Mouse (Mus musculus): ENCODE measurements at regions not wholly inside any gene's neighbourhood (a gene's known extent, or its start where the extent isn't known, plus 50 kb on each side); places are given as distances from the start of the nearest gene placed in this dataset.

- no peak overlapping the region for H3K27ac ChIP-seq
- no peak overlapping the region for H3K9ac ChIP-seq (ENCODE audit: low read depth, low read length)
- no peaks in the 10 kb centered on the region for H3K79me2 ChIP-seq (replicated peaks; ENCODE audit: control insufficient read depth, insufficient read depth, low read length)
- H3K4me3 ChIP-seq: no peak overlapping the region
- TF ChIP-seq POLR2A (IDR thresholded peaks at IDR 0.05; ENCODE audit: insufficient read depth, low read depth, low read length) (no peak), EP300 (IDR thresholded peaks at IDR 0.05; ENCODE audit: insufficient read depth, low read depth, low read length) (no peak), CTCF (IDR thresholded peaks at IDR 0.05) (no peak)
- H3K27me3 ChIP-seq (ENCODE audit: control insufficient read depth, insufficient read depth, low read length): no peaks in the 10 kb centered on the region
- peak in 1 of 2 experiments; percentile 24 for DNase-seq
- H3K4me1 ChIP-seq (ENCODE audit: control insufficient read depth, insufficient read depth, low read length): peaks cover 4% of the 10 kb centered on the region; the same call in 1 of the 2 replicates
- peaks cover 2% of the 10 kb centered on the region; the same call in 1 of the 2 replicates for H3K36me3 ChIP-seq (ENCODE audit: control insufficient read depth, insufficient read depth, low read length)
- intact Hi-C loops (cut with DNase I): loop anchor here (2.0 to 5.0 kb wide), 3 partner anchors 229 to 460 kb away; no protein-coding TSS in a partner anchor
- 79% methylated on average over 5 of the region's 5 CpGs for WGBS
These were observed 64.3 kb downstream of the Cartpt start for GRCm38 (mm10) chr13:99836586-99836985.

GRCm38 (mm10) chr13:99835518-99835917 is 65.4 kb downstream of the Cartpt start:
- Histone ChIP-seq H3K27ac (no peak overlapping the region), H3K27me3 (ENCODE audit: control insufficient read depth, insufficient read depth, low read length) (no peaks in the 10 kb centered on the region), H3K9ac (ENCODE audit: low read depth, low read length) (no peak overlapping the region), H3K79me2 (replicated peaks; ENCODE audit: control insufficient read depth, insufficient read depth, low read length) (no peaks in the 10 kb centered on the region), H3K4me1 (ENCODE audit: control insufficient read depth, insufficient read depth, low read length) (peaks cover 3% of the 10 kb centered on the region; the same call in 1 of the 2 replicates), H3K4me3 (no peak overlapping the region), H3K36me3 (ENCODE audit: control insufficient read depth, insufficient read depth, low read length) (peaks cover 2% of the 10 kb centered on the region; the same call in 1 of the 2 replicates)
- TF ChIP-seq POLR2A (IDR thresholded peaks at IDR 0.05; ENCODE audit: insufficient read depth, low read depth, low read length) (no peak), CTCF (IDR thresholded peaks at IDR 0.05) (no peak), EP300 (IDR thresholded peaks at IDR 0.05; ENCODE audit: insufficient read depth, low read depth, low read length) (no peak)
- intact Hi-C loops (cut with DNase I): loop anchor here (5.0 kb wide), 2 partner anchors 228 to 323 kb away; no protein-coding TSS in a partner anchor
- 82% methylated on average over 8 of the region's 8 CpGs for WGBS
- no peak for DNase-seq

GRCm38 (mm10) chr13:99830080-99830724 is 70.7 kb downstream of the Cartpt start:
- H3K27me3 ChIP-seq (ENCODE audit: control insufficient read depth, insufficient read depth, low read length): no peaks in the 10 kb centered on the region
- no peak overlapping the region for H3K27ac ChIP-seq
- intact Hi-C loops (cut with DNase I): no loop called here

GRCm38 (mm10) chr13:99827573-99827972 is 73.3 kb downstream of the Cartpt start:
- no peak for TF ChIP-seq EP300 (IDR thresholded peaks at IDR 0.05; ENCODE audit: insufficient read depth, low read depth, low read length)
- TF ChIP-seq POLR2A (IDR thresholded peaks at IDR 0.05; ENCODE audit: insufficient read depth, low read depth, low read length): no peak
- no peak for TF ChIP-seq CTCF (IDR thresholded peaks at IDR 0.05)
- Histone ChIP-seq H3K4me3 (no peak overlapping the region), H3K9ac (ENCODE audit: low read depth, low read length) (no peak overlapping the region), H3K27me3 (ENCODE audit: control insufficient read depth, insufficient read depth, low read length) (no peaks in the 10 kb centered on the region), H3K27ac (no peak overlapping the region), H3K36me3 (ENCODE audit: control insufficient read depth, insufficient read depth, low read length) (no peaks in the 10 kb centered on the region), H3K79me2 (replicated peaks; ENCODE audit: control insufficient read depth, insufficient read depth, low read length) (no peaks in the 10 kb centered on the region), H3K4me1 (ENCODE audit: control insufficient read depth, insufficient read depth, low read length) (peaks cover 2% of the 10 kb centered on the region)
- intact Hi-C loops (cut with DNase I): no loop called here
- 66% methylated on average over 7 of the region's 7 CpGs for WGBS
- DNase-seq: no peak

More at GRCm38 (mm10) chr13:99830080-99830724, 70.7 kb downstream of the Cartpt start:
- 78% methylated on average over 7 of the region's 7 CpGs for WGBS
- no peak for DNase-seq
- Histone ChIP-seq H3K4me3 (no peak overlapping the region), H3K79me2 (replicated peaks; ENCODE audit: control insufficient read depth, insufficient read depth, low read length) (no peaks in the 10 kb centered on the region), H3K9ac (ENCODE audit: low read depth, low read length) (no peak overlapping the region), H3K4me1 (ENCODE audit: control insufficient read depth, insufficient read depth, low read length) (peaks cover 2% of the 10 kb centered on the region), H3K36me3 (ENCODE audit: control insufficient read depth, insufficient read depth, low read length) (no peaks in the 10 kb centered on the region)
- TF ChIP-seq POLR2A (IDR thresholded peaks at IDR 0.05; ENCODE audit: insufficient read depth, low read depth, low read length) (no peak), CTCF (IDR thresholded peaks at IDR 0.05) (no peak), EP300 (IDR thresholded peaks at IDR 0.05; ENCODE audit: insufficient read depth, low read depth, low read length) (no peak)

- no peak for TF ChIP-seq CTCF (IDR thresholded peaks at IDR 0.05)
- TF ChIP-seq POLR2A (IDR thresholded peaks at IDR 0.05; ENCODE audit: insufficient read depth, low read depth, low read length): no peak
- TF ChIP-seq EP300 (IDR thresholded peaks at IDR 0.05; ENCODE audit: insufficient read depth, low read depth, low read length): no peak
- H3K36me3 ChIP-seq (ENCODE audit: control insufficient read depth, insufficient read depth, low read length): no peaks in the 10 kb centered on the region
- no peak overlapping the region for H3K4me3 ChIP-seq
- H3K27ac ChIP-seq: no peak overlapping the region
- no peak for DNase-seq
- no peaks in the 10 kb centered on the region for H3K27me3 ChIP-seq (ENCODE audit: control insufficient read depth, insufficient read depth, low read length)
- peaks cover 2% of the 10 kb centered on the region for H3K4me1 ChIP-seq (ENCODE audit: control insufficient read depth, insufficient read depth, low read length)
- intact Hi-C loops (cut with DNase I): no loop called here
- H3K9ac ChIP-seq (ENCODE audit: low read depth, low read length): no peak overlapping the region
- no peaks in the 10 kb centered on the region for H3K79me2 ChIP-seq (replicated peaks; ENCODE audit: control insufficient read depth, insufficient read depth, low read length)
- WGBS: 74% methylated on average over 8 of the region's 8 CpGs
These were observed 76.3 kb downstream of the Cartpt start for GRCm38 (mm10) chr13:99824625-99825024.

- DNase-seq: no peak
- Histone ChIP-seq H3K9ac (ENCODE audit: low read depth, low read length) (no peak overlapping the region), H3K36me3 (ENCODE audit: control insufficient read depth, insufficient read depth, low read length) (no peaks in the 10 kb centered on the region), H3K27me3 (ENCODE audit: control insufficient read depth, insufficient read depth, low read length) (no peaks in the 10 kb centered on the region), H3K4me1 (ENCODE audit: control insufficient read depth, insufficient read depth, low read length) (no peaks in the 10 kb centered on the region; the same call in none of the 2 replicates), H3K4me3 (no peak overlapping the region), H3K27ac (no peak overlapping the region), H3K79me2 (replicated peaks; ENCODE audit: control insufficient read depth, insufficient read depth, low read length) (no peaks in the 10 kb centered on the region)
- WGBS: 38% methylated on average over 6 of the region's 6 CpGs
- TF ChIP-seq EP300 (IDR thresholded peaks at IDR 0.05; ENCODE audit: insufficient read depth, low read depth, low read length) (no peak), POLR2A (IDR thresholded peaks at IDR 0.05; ENCODE audit: insufficient read depth, low read depth, low read length) (no peak), CTCF (IDR thresholded peaks at IDR 0.05) (no peak)
- intact Hi-C loops (cut with DNase I): no loop called here
These were observed 84.2 kb downstream of the Cartpt start for GRCm38 (mm10) chr13:99816666-99817065.
